Mouse (Mus musculus) natural killer cell, adult 2 months (primary cell): ENCODE measurements at regions not wholly inside any gene's neighbourhood (a gene's known extent, or its start where the extent isn't known, plus 50 kb on each side); places are given as distances from the start of the nearest gene placed in this dataset.
A peak's percentile ranks its signal among the peaks of the same experiment; 100 is the strongest.

Source experiments
- DNase-seq, 2 experiments: peaks; one replicate each; pipeline ENCODE4 v3.0.0; 2022; ENCODE audit warnings: low spot score in 2 of 2

DNA sequence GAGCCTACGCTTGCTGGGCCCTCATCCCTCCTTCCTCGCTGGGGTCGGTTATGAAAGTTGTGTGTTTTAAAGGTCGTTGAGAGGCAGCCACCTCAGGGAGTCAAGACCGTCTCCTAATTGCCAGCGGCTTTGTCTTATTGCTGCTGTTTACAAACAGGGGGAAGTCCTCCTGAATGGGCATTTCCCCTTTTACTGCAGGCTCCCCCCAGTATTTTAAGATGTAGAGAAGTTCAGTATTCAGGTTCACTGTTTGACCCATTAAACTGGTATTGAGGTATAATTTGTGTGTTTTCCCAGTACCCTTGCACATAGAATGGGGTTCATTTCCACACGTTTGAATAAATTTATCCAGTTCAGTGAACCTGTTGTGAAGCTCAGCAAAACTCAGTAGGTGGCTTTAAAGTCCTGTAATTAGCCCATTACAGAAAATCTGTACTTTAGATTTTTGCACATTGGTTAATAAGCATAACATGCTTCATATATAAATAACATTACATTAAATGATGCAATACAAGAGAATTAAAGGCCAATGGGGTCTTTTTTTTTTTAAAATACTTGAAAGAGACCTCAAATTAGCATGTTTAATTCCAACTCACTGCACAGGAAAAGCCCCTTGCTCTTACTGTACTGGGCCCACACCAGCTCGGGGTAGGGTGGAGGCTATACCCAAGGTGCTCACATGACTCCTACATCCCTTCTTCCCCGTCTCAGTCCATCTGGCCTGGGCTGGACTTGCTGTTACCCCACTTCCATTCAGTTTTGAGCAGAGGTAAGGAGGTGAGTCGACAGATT lies 63.7 kb downstream of the Nkx2-1 start:
- DNase-seq = no peak

DNA sequence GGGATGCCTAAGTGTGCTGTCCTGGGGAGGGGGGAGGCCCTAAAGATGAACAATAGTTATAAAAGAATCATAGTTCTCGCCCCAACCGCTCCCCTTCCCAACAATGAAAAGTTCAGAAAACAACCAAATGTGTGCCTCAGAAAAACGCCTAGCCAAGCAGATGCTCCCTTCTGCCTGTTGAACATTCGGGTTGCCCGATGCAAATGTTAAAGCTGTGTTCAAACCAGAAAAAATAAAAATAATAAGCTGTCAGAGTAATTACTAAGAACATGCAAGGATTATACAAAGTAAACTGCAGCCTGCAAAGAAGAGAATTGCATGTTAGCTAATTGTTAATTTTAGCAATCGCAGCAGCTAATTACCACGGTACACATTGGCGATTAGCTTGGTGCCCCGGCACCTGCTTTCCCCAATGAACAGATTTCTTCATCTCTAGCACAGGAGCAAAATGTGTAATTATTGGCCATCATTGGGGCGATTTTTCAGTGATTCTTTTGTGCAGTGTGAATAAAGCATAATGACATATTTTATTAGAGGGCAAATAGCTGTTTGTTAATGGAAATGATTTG lies 65.7 kb downstream of the Nkx2-1 start:
- no peak for DNase-seq

DNA sequence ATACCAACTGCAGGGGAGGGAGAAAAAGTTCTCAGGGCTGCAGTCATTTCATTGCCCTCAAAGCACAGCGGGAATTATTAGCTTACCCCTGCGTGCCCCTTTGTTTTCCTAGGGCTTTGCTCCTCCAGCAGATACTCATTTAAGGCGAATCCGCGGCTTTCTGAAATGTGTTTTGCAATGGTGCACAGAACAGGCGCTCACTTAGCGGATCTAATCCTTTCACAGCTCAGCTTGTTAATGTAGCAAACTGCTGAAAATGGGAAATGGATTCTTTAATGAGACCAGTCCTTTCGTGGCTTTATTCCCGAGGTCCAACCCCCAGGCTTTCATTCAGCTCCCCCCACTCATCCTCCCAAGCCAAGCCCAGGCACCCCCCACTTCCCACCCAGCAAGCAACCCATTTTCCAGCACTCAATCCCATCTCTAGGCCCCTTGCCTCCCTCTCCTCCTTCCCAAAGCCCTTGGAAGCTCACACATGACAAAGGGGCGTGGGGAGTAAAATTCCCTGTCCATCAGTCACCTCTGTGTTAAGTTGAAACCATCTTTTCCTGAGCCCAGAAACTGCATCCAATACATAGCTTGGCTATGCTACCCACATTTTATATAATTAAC lies 77.1 kb downstream of the Nkx2-1 start:
- DNase-seq = no peak

DNA sequence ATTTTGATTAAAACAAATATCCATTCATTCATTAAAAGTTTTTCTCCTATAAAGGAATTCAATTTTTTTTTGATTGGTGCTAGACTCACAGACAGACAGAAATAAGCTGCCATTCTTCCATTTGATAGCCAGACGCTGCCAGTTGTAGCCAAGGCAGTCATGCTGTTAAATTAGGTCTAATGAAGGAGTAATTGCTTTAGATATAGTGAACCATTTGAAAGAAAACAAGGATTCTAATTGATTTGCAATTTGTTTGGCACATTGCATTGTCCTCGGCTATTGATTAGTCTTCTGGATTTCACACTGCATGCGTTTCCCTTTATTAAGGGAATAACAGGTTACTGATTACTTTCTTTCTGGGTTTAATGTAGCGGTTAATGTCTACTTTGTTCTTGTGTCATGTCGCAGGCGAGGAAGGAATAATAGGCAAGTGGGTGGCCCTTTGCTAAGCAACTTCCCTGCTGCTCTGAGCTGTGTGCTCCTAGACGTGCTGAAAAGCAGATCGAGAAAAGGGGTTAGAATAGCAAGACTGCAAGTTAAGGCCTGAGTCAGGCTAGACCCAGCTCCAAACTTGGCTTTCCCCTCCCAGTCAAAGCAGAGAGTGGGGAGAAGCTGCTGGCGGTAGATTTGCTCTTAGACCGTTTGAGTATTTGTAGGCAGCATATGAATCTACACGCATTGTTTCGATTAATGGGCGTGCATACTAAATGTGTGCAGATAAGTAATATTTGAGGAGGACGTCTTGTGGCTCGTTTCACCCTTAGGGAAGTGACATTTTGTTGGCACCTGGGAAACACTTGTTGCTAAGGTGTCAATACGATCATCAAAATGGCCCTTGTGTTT lies 77.8 kb downstream of the Nkx2-1 start:
- DNase-seq = no peak

DNA sequence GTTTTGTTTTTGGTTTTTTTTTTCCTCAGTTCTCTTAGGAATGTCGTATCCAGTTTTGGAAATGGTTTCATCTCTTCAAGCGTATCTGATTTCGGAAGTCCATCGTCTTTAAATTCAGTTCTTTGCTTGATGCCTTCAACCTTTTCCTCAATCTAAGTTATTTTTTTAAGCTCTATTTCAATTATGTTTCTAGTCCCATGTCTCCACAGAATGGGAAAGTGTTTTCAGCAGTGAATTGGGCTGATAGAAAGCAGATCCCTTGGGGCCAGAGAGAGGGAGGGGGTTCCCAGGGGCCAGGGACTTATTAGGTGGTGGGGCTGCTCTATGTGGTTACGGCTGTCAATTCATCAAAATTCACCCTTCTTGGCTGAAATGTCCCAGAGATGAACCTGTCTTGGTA lies 78.8 kb downstream of the Nkx2-1 start:
- no peak for DNase-seq

DNA sequence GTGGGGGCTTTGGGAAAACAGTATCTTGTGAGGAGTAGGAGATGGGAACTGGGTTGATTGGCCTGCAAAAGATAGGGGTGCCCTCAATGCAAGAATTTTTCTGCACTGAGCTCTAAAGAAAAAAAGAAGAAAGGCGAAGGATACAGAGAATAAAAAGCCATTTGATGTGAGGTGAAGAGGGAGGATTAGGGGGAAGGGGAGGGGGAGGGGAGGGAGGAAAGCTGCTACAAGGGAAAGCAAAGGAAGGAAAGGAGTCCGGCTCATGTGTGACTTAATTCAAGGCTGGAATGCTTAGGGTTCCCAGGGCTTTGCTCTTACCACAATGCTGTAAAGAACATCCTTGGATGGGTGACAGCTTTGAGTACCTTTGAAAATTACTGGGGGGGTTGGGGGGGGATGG lies 79.4 kb downstream of the Nkx2-1 start:
- no peak for DNase-seq

DNA sequence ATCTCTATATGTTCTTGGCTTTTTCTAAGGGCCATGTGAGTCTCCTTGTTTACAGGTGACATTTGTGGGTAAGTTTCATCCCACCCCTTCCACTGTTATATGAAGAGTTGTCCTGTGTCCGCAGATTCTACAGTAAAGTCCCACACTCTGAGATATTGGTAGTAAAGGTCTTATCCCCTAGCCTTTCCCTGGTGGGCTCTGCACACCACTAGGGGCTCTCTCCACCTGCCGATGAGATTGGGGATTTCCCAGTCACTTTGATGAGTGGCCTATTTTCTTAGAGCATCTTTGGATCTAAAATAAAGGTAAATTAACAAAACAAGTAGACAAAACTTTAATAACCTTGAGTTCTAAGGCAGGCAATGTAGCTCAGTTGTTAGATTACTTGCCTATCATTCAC lies 86.4 kb downstream of the Nkx2-1 start:
- no peak for DNase-seq

DNA sequence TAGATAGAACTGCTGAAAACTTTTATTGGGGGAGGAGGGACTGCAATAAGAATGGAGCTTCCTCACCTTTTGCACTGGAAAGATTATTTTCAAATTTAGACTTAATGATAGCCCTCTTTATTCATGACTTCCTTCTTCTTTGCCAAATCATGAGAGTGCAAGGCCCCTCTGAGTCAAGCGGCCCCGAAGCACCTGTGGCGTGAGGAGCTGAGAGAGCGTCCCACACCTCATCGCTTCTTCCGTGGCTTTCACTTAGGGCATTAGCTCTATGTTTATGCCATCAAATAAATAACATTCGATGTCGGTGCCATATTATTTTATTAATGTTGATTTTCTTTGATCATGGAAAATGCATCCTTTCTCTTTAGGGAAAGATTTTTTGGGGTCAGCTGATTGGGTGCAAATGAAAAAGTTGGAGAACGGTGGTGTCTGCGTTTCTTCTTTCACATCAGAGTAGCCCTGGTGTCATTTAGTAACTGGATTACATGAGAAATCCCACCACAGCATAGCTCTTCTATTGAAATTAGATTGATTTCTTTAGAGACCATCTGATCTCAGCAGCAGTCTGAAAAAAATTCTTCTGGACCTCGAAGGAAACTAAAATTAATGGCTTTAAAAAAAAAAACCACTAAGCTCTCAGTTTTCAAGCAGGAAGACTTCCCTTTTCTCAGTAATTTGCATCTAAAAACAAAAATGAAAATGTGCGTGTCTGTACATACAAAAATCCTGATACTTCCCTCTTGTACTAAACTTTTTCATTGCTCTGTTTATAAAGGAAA lies 87.7 kb downstream of the Nkx2-1 start:
- no peak for DNase-seq

DNA sequence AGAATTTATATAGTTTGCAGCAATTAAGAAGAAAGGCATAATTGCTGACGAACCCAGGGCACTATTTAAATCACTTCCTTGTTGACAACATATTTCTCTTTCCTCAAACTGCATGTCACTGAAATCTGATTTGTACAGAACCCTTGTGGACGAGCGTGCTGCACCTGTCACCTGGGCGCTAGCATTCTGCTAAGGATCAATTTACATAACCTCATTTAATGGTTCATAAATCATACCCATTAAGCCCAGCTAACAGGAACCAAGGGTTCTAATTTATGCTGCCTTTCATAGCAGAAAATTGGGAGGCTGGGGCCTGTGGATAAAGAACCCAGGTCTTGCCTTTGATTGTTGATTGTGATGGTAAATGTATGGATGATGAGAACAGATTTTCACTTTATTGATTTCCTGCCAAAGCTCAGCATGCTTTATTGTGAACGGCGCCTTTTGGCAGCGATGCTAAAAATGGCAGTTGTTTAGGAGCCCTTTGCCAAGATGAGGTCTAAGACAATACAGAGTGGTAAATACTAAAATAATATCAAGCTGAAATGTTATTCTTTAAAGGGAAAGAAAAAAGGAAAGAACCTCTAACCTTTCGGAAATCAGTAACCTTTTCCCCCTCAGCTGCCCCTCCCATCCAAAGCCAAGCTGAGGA lies 95.4 kb downstream of the Nkx2-1 start:
- no peak for DNase-seq

DNA sequence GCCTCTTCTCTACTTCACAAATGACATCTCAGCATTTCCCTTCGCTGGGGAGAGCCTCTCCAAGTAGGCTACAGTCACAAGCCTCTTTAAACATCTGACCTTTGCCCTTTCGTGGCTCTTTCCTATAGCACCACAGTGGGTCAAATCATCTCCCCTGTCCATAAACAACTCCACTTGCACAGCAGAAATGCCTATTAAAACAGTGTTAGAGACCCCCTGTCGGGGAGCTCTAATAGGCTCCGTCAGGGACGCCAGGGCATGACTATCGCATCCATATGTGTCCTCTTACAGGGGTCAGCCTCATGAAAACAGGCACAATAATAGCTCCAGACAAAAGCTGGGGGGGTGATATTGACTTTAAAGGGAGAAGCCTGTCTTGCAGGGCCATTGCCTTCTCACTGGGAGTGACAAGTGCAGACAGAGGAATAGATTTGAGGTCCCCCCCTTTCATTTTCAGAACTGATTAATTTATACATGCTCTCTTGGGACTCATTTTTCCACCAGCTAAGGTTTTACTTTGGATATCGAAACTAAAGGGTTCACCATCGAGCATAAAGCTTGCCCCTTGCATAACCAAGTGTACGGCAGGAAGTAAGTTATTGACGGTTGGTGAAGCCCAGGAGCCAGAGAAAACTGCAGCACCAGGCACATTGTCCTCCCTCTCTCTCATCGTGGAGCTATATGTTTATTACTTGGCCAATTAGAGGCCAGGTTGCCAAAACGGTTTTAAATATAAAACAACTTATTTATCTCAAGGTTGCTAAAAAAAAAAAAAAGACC lies 94.6 kb upstream of the Mbip start:
- no peak for DNase-seq

DNA sequence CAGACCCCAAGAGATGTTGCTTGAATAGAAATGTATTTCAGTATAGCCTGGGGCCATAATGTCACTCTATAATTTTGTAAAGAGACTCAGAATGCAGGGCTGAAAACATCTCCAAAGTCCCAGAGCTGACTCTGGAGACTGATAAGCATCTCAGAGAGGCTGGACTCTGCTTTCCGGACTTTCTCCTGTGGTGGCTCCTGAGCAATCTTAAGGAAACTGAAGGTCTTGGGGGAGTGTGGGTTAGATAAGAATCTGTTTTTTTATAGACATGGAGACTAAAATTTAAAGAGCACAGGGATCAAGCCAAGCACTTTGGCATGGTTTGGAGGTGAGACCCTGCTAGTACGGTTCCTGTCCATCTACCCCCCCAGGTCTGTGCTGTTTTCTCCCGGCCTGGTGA lies 92.7 kb upstream of the Mbip start:
- no peak for DNase-seq

DNA sequence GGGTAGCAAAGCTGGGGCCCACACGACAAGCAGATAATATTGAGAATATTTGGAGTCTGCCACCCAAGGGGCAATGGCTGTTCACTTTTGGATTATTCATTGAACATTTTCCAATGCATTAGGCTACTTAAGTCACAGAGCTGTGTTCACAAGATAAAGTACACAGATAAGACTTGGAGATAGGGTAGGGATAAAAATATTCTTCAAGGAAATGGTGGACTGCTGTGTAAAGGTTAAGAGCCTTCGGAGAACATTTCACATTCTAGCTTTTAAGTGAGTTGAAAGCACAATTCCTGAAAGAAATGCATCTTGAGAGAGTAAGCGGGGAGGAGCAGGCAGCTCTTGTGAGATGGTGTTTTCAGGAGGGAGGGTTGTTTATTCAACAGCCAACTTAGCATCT lies 92.3 kb upstream of the Mbip start:
- no peak for DNase-seq

DNA sequence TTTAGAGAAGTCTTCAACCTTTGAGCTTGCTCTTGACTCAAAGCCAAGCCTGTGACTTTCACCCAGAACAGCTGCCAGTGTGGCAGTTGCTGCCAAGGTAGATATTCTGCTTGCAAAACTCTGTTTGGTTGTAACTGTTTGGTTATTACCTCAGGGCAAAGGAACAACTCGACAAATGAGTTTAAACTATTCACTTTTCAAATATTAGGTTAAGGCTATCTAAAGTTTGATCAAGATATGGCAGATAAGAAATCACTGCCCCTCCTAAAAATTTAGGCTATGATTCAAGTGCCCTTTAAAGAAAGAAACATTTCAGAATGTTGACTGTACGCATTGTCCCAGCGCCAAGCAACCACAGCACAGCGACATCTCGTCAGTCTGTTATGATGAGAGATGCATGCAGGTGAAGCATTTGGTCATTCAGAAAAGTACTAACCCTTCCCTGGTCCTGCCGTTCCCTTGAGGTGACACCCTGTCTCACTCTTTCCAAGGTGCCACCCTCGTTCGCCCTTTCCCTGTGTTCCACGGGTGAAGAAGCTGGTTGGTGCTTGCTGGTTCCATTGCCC lies 81.1 kb upstream of the Mbip start:
- DNase-seq = no peak

DNA sequence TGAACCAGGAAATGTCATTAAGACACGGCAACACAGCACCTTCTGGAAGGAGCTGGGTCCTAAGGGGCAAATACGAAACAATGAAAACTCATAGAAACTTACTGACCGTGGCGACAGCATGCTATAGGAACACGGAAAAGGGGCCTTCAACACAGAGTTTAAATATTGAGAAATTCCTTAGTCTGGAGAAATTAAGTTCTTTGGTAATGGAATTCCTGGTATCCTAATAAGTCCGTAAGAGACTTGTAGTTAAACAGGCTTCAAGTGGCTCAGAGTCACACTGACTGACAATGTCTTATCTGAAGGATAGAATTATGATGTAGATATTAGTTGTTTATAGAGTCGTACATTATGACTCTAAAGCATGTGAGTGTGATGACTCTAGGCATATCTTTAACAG lies 70.4 kb upstream of the Mbip start:
- no peak for DNase-seq

DNA sequence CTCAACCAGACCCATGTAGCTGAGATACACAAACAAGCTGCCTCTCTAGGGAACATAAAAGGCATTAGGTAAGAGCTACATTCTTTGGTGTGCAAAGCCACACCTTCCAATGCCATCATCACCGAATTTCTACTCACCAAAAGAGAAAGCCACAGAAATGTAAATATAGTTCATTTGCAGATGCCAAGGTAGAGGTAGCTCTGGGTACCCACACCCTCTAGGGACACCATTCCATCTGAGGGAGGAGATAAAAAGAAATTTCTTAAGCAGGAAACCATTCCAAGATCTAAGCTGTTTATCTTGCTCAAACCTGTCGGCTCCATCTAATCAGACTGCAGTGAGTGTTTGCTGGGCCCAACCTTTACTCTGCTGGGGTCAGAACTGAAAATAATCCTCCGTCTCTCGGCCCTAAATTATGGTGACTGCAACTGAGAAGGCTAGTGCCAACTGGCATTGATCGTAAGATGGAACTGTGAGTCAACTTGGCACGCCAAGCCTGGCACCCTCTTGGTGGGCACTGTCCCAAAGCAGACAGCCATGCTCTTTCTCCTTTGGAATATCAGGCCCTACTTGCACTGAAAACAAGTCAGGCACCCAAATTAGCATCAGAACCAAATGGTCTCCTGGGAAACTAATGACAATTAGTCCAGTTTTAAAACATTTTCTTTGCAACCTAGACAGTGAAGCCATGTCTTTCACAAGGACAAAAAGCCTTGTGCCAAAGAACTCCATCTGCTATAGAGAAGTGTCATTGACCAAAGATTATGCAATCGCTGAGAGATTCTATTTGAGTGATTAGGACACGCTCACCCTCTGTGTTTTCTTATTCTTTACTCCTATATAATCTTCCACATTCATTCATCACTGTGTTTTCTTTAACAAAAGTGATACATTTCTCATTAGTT lies 69.4 kb upstream of the Mbip start:
- DNase-seq = no peak

DNA sequence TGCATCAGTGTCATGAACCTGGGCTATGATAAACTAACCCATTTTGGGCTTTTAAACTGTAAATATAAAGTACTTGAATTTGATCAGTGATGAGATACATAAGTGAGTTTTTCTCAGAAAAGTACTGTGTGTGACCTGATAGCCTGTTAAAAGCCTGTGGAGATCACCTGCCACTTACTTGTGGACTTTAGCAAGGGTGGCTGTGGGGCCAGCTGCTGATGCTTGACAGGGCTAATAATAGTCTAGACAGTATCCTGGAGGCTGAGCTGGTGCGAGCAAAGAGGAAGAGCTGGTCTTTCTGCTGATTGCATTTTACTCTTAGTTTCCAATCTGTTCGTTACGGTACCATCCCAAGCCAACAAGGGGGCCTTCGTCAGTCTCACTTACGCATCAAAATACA lies 60.0 kb upstream of the Mbip start:
- no peak for DNase-seq

DNA sequence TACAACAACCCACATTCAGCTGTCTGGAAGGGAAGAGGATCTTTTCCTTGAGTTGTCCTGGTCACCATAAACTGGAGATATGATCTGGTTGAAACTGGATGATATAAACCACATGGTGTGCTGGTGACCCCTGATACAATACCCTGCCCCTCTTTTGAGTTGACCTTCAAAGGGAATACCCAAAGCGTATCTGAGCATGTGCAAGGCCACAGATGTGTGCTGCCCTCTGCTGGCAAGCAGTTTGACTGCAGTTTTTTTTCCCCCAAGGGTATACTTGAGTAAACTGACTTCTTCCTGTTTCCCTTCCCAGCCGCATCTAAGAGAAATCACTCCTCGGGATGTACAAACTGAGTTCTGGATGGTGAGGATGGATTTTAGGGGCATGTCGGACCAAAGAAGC lies 59.1 kb upstream of the Mbip start:
- DNase-seq = peak in 1 of 2 experiments; percentile 28

DNA sequence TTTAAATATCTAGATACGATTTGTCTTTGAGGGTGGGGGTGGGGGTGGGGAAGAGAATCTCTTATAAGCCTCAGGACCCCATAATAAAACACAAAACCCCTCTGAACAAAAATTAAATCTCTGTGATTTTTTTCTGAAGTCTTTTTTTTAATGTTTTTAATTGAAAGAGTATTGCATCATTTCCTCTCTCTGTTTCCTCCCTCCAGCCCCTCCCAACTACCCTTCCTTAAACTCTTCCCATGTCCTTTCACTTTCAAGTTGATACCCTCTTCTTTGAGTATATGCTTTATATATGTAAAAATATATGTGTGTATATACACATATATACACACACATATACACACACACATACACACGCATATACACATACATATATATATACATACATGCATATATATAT lies 58.6 kb upstream of the Mbip start:
- DNase-seq = no peak

DNA sequence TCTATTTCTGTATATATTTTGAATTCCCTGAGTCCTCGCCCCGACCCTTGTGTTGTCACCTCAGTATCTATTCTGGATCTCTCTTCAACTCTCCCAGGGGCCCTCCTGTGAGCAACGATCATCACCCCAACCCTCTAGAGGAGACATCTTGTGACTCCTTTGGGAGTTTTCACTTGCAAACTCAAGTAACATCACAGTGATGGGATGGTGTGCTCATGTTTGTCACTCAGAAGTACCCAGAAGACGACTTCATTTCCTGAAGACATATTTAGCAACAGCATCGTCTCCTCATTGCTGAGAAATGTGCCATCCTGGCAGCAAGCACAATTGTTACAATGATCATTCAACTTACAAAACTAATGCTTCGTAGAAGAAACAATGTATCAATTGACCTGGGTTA lies 57.9 kb upstream of the Mbip start:
- no peak for DNase-seq
